Mouse (Mus musculus): ENCODE results near the gene Ceacam14. TPM values are rescaled to one million over a fixed set of nuclear protein-coding genes. Genes with fewer than 3 reads are reported as not detected.

The Ceacam14 gene
- polyA plus RNA-seq (2014; fragmentation: Nextera tagmentation; extraction: Ambion mirVana) = not detected in 2 replicates

GRCm38 (mm10) chr7:17812333-17812732, at the start of gene Ceacam14:
Gene Ceacam14 (plus strand): TSS chr7:17812633.
- H3K36me3 ChIP-seq (ENCODE audit: control insufficient read depth, insufficient read depth, low read length) = no peaks in the 10 kb centered on the region
- ATAC-seq (ENCODE audit: low read depth) = no peak
- no peak within 1 kb of the TSS for H3K4me3 ChIP-seq (ENCODE audit: low read depth, low read length)
- H3K4me1 ChIP-seq (ENCODE audit: control insufficient read depth, insufficient read depth, low read length) = no peaks in the 10 kb centered on the region
- peaks cover 11% of the 10 kb centered on the region for H3K9me3 ChIP-seq (ENCODE audit: control insufficient read depth, low read length)
- no peak within 1 kb of the TSS for H3K9ac ChIP-seq (replicated peaks; ENCODE audit: low read depth, low read length)
- H3K4me2 ChIP-seq (ENCODE audit: low read depth, low read length) = no peak within 1 kb of the TSS
- WGBS = 71% methylated on average over 4 of the region's 4 CpGs
- H3K27ac ChIP-seq (ENCODE audit: low read depth, low read length) = no peak within 1 kb of the TSS
- H3K27me3 ChIP-seq (ENCODE audit: control insufficient read depth, insufficient read depth, low read length) = no peaks in the 10 kb centered on the region

Other genes with a start within 250 kb of the Ceacam14 start
- not detected in 2 replicates for gene Ceacam5, start 99.4 kb upstream of the Ceacam14 start, polyA plus RNA-seq (2014; fragmentation: Nextera tagmentation; extraction: Ambion mirVana)
- gene Gm5155, start 59.1 kb downstream of the Ceacam14 start, polyA plus RNA-seq (2014; fragmentation: Nextera tagmentation; extraction: Ambion mirVana) = not detected in 2 replicates
- gene Ceacam11, start 159.5 kb downstream of the Ceacam14 start, polyA plus RNA-seq (2014; fragmentation: Nextera tagmentation; extraction: Ambion mirVana) = not detected in 2 replicates
- not detected in 2 replicates for gene Ceacam13, start 197.3 kb downstream of the Ceacam14 start, polyA plus RNA-seq (2014; fragmentation: Nextera tagmentation; extraction: Ambion mirVana)

Data from neural tube, embryonic 14.5 days (tissue).